Mouse (Mus musculus): ENCODE data around the gene Asb7.

The Asb7 gene

GRCm38 (mm10) chr7:66689294-66689619, at the start of gene Asb7:
TSS of gene Asb7 (minus strand) at chr7:66689596.
- CTCF ChIA-PET: interaction anchor here (0.6 to 2.2 kb wide), 10 partner anchors 28 to 867 kb away, joined by 3 to 12 read pairs (median 3); partner anchors contain the start of gene Aldh1a3 (in 1 of the 4)
- POLR2A ChIA-PET: interaction anchor here (0.5 to 2.1 kb wide), 28 partner anchors 9 to 1496 kb away, joined by 3 to 13 read pairs (median 3); partner anchors contain the start of genes Aldh1a3 (in 1 of the 4), Selenos (in 1 of the 4) and Ttc23 (in 1 of the 4)

GRCm38 (mm10) chr7:66737418-66737817, 48.0 kb upstream of the Asb7 start:
- POLR2A ChIA-PET: no interaction called here
- CTCF ChIA-PET: no interaction called here

DNA sequence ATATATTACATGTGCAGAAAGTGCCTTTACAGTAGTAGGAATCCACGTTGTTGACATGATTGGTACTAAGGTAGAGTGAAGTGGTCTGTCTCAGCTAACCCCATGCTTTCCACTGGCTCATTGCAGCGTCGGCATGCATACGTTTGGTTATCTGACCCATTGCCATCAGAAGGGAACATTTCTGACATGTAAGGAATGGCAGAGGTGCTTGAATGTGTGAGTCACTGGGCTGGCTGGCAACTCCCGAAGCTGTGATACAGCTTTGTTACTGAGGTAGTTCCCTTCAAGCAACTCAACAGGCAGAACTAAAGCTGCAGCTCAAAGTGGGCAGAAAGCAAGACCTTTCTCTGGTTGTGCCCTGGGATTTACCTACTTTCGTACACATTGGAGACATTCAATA, 45.6 kb upstream of the Asb7 start:
- CTCF ChIA-PET: no interaction called here
- POLR2A ChIA-PET: no interaction called here

- ChIA-PET POLR2A (no interaction called here), CTCF (interaction anchor here in 1 of 4 experiments (0.6 kb wide), 1 partner anchor 74 kb away, joined by 4 read pairs; no protein-coding TSS in a partner anchor)
Observed at GRCm38 (mm10) chr7:66734466-66734865, 45.1 kb upstream of the Asb7 start.

GRCm38 (mm10) chr7:66733882-66734281, 44.5 kb upstream of the Asb7 start:
- ChIA-PET CTCF (interaction anchor here in 1 of 4 experiments (0.6 kb wide), 1 partner anchor 73 kb away, joined by 4 read pairs; no protein-coding TSS in a partner anchor), POLR2A (interaction anchor here in 1 of 4 experiments (1.3 kb wide), 1 partner anchor 8 kb away, joined by 4 read pairs; no protein-coding TSS in a partner anchor)

- ChIA-PET CTCF (no interaction called here), POLR2A (interaction anchor here in 1 of 4 experiments (1.3 kb wide), 1 partner anchor 9 kb away, joined by 4 read pairs; no protein-coding TSS in a partner anchor)
Observed at GRCm38 (mm10) chr7:66733431-66733830, 44.0 kb upstream of the Asb7 start.

GRCm38 (mm10) chr7:66729232-66729631, 39.8 kb upstream of the Asb7 start:
- CTCF ChIA-PET: no interaction called here
- POLR2A ChIA-PET: no interaction called here

DNA sequence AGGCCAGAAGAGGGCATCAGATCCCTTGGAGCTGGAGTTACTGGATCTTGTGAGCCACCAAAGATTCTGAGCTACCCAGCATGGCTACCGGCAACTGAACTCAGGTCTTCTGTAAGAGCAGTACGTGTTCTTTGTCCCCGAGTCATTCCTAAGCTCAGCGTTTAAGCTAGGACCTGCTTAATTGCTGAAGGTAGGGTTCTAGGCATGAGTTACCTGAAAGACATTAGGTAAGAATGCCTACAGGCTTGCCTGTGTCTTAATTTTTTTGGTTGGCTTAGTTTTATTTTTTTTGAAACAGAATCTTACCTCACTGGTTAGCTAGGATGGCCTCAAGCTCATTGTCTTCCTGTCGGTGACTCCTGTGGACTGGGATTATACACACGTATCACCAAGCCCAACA, 38.7 kb upstream of the Asb7 start:
- ChIA-PET POLR2A (no interaction called here), CTCF (interaction anchor here in 2 of 4 experiments (0.6 to 1.2 kb wide), 4 partner anchors 105 to 471 kb away, joined by 3 to 7 read pairs (median 3); no protein-coding TSS in a partner anchor)

DNA sequence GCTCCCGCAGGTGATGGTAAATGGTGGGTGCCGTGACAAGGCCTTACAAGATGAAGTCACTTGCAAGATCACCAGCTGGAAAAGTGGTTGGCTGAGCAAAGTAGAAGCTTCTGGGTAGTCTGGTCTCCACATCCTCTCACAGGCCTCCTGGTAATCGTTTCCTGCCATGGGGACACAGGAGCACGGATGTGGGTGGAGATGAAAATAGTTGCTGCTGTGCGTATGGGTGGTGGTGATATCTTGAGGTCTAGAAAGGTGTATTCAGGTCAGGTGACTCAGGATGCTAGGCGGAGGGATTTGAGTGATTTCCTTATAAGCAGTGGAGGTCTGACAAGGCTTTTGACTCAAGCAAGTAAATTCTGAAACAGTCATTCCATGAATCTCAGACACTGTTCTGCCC, 35.6 kb upstream of the Asb7 start:
- ChIA-PET POLR2A (no interaction called here), CTCF (no interaction called here)

GRCm38 (mm10) chr7:66724514-66724913, 35.1 kb upstream of the Asb7 start:
- CTCF ChIA-PET: no interaction called here

DNA sequence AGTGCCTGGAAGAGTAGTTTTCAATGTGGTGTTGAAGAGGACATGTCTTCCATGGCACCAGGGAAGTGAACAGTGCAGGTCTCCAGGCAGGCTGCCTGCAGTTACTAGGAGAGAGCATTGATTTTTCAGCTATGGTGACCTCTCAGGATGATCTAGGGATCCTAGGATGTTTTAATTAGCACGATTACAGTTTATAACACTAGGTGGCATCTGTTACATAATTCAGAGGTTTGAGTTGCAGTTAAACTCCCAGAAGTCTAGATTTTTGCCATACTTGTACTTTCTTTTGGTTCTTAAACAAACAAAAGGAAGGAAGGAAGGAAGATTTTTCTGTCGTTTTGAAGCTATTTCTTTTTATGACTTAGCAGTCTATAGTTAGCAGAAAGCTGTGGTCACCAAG, 21.8 kb upstream of the Asb7 start:
- CTCF ChIA-PET: interaction anchor here in 1 of 4 experiments (1.7 kb wide), 1 partner anchor 129 kb away, joined by 4 read pairs; the partner anchor contains the start of gene Adamts17

More at GRCm38 (mm10) chr7:66724514-66724913, 35.1 kb upstream of the Asb7 start:
- POLR2A ChIA-PET: no interaction called here

GRCm38 (mm10) chr7:66704631-66705030, 15.2 kb upstream of the Asb7 start:
- POLR2A ChIA-PET: interaction anchor here in 1 of 4 experiments (0.7 kb wide), 1 partner anchor 896 kb away, joined by 14 read pairs; no protein-coding TSS in a partner anchor

More for the DNA sequence above, 21.8 kb upstream of the Asb7 start:
- POLR2A ChIA-PET: interaction anchor here in 2 of 4 experiments (0.8 to 2.3 kb wide), 2 partner anchors 21 to 22 kb away, joined by 3 to 7 read pairs; partner anchors contain the start of genes Asb7 (in 2 of the 2) and Lins1 (in 2 of the 2)

GRCm38 (mm10) chr7:66702721-66703120, 13.3 kb upstream of the Asb7 start:
- ChIA-PET CTCF (no interaction called here), POLR2A (no interaction called here)

More at GRCm38 (mm10) chr7:66704631-66705030, 15.2 kb upstream of the Asb7 start:
- CTCF ChIA-PET: no interaction called here

DNA sequence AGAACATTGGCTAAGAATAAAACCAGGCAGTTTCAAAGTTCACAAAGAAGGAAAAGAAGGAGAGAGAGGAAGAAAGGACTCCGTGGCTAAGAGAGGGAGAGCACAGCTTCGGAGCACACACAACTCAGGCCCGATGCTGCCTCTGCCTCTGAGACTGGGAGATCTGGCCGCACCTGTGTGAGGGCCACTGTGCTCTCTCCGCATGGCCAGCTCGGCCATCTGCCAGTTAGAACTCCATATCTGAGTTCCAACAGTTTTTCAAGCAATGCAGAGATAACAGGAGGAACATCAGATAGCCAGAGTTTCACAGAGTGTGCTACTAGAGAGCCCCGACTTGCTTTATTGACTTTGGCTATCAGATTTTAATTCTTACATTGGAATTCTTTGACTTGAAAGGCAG, 5.1 kb upstream of the Asb7 start:
- ChIA-PET POLR2A (interaction anchor here in 2 of 4 experiments (0.6 kb wide), 2 partner anchors 66 to 951 kb away, joined by 3 read pairs; partner anchors contain the start of gene Lrrc28 (in 1 of the 2)), CTCF (no interaction called here)

- CTCF ChIA-PET: interaction anchor here (0.5 to 2.2 kb wide), 12 partner anchors 17 to 867 kb away, joined by 3 to 12 read pairs (median 3); partner anchors contain the start of gene Aldh1a3 (in 1 of the 4)
- POLR2A ChIA-PET: interaction anchor here (0.5 to 2.1 kb wide), 26 partner anchors 9 to 1495 kb away, joined by 3 to 13 read pairs (median 3); partner anchors contain the start of genes Aldh1a3 (in 1 of the 4), Cers3 (in 1 of the 4) and Selenos (in 1 of the 4)
Observed at GRCm38 (mm10) chr7:66689620-66690360, 394 bp upstream of the Asb7 start, which contains the start of gene Lins1. TSS of gene Lins1 (plus strand) at chr7:66689889.

GRCm38 (mm10) chr7:66688721-66689120, 675 bp downstream of the Asb7 start:
- ChIA-PET POLR2A (interaction anchor here in 3 of 4 experiments (0.7 to 2.1 kb wide), 15 partner anchors 8 to 958 kb away, joined by 3 to 13 read pairs (median 4); partner anchors contain the start of genes Aldh1a3 (in 1 of the 3), Selenos (in 1 of the 3) and Ttc23 (in 1 of the 3)), CTCF (interaction anchor here in 3 of 4 experiments (1.1 to 2.2 kb wide), 3 partner anchors 27 to 379 kb away, joined by 3 to 12 read pairs (median 4); no protein-coding TSS in a partner anchor)

- CTCF ChIA-PET: no interaction called here
- POLR2A ChIA-PET: no interaction called here
Observed at GRCm38 (mm10) chr7:66682119-66682863, 7.1 kb downstream of the Asb7 start.

GRCm38 (mm10) chr7:66675800-66676199, 13.6 kb downstream of the Asb7 start:
- CTCF ChIA-PET: interaction anchor here in 1 of 4 experiments (1.1 kb wide), 1 partner anchor 14 kb away, joined by 3 read pairs; no protein-coding TSS in a partner anchor
- POLR2A ChIA-PET: interaction anchor here in 2 of 4 experiments (0.9 to 1.6 kb wide), 3 partner anchors 11 to 14 kb away, joined by 3 read pairs; partner anchors contain the start of genes Asb7 (in 1 of the 2) and Lins1 (in 1 of the 2)

DNA sequence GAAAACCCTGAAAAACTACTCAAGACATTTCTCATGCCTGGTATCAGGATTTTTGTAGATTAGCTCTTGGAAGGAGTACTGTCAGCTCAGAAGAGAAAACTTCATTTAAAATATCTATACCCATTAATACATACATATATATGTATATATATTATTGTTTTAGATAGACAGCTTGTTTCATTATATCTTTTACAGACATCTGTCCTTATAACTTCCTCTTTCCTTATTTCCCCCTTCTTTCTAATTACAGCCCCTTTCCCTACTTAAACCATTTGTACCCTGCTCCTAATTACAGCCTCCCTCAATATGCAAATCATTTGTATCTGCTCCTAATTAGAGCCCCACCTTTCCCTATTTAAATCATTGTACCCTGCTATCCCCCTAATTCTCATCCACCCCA, 22.3 kb downstream of the Asb7 start:
- CTCF ChIA-PET: interaction anchor here in 1 of 4 experiments (1.1 kb wide), 1 partner anchor 441 kb away, joined by 3 read pairs; no protein-coding TSS in a partner anchor
- POLR2A ChIA-PET: interaction anchor here in 1 of 4 experiments (0.6 to 1.6 kb wide), 2 partner anchors 9 to 10 kb away, joined by 3 read pairs; no protein-coding TSS in a partner anchor

All from embryonic stem cell, embryonic (primary cell).